Mouse (Mus musculus): ENCODE measurements around the gene Trir.

- TF ChIP-seq POLR2A (IDR thresholded peaks at IDR 0.05; ENCODE audit: low read depth, low read length) (no peak), CTCF (IDR thresholded peaks at IDR 0.05; ENCODE audit: borderline replicate concordance, insufficient read depth, low read length) (no peak)
Observed at GRCm38 (mm10) chr8:85027922-85028321, 1.3 kb downstream of the Trir start.

Data from embryonic fibroblast, embryonic 13.5 days (primary cell).